Mouse (Mus musculus): ENCODE results near the gene Olfr308. TPM values are rescaled to one million over a fixed set of nuclear protein-coding genes. Genes with fewer than 3 reads are reported as not detected.
"Not testable (repeated sequence)": the region's sequence is repeated elsewhere in the genome, so short reads cannot be mapped to it uniquely, and the experiment has no call there.

Gene Olfr308
- not detected in 2 replicates for polyA plus RNA-seq (2015; fragmentation: Nextera tagmentation; extraction: Ambion mirVana)

GRCm38 (mm10) chr7:86325530-86325929, at the start of gene Olfr308:
Gene Olfr308, minus strand, starts transcription at chr7:86325630.
- Histone ChIP-seq H3K9ac (no peak within 1 kb of the TSS), H3K27ac (replicated peaks) (no peak within 1 kb of the TSS), H3K4me3 (replicated peaks) (no peak within 1 kb of the TSS), H3K27me3 (no peaks in the 10 kb centered on the region), H3K36me3 (no peaks in the 10 kb centered on the region), H3K4me1 (no peaks in the 10 kb centered on the region), H3K4me2 (replicated peaks) (no peak within 1 kb of the TSS), H3K9me3 (replicated peaks) (no peaks in the 10 kb centered on the region)
- ATAC-seq (ENCODE audit: insufficient number of reproducible peaks, low FRiP score, low TSS enrichment, low read depth), result no peak

DNA sequence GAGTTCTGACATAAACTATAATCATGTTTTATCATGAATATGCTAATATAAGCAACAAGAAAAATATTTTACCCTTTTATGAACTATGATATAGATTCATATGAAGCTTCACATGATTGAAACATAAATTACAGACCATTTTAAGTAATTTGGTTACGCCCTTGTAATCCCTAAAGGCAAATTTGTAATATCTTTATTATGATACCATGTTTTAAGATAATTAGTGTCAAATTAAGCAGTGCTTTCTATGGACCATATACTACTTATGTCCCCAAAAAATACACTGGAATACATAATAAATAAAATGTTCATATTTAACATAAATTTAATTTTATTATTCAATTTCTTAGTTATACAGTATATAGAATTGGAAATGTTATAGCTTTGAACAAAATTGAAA, 41.4 kb upstream of the Olfr308 start, which contains the start of gene Olfr305:
Olfr305 (minus strand) TSS at position 101 of the 400 bp plus-strand sequence.
- no peak for ATAC-seq (ENCODE audit: insufficient number of reproducible peaks, low FRiP score, low TSS enrichment, low read depth)
- H3K4me2 ChIP-seq (replicated peaks), result no peak within 1 kb of the TSS
- no peaks in the 10 kb centered on the region for H3K4me1 ChIP-seq
- no peak within 1 kb of the TSS for H3K9ac ChIP-seq
- no peak within 1 kb of the TSS for H3K27ac ChIP-seq (replicated peaks)
- no peaks in the 10 kb centered on the region for H3K9me3 ChIP-seq (replicated peaks)
- no peaks in the 10 kb centered on the region for H3K36me3 ChIP-seq
- 86% methylated on average over 1 of the region's 1 CpGs for WGBS
- no peaks in the 10 kb centered on the region for H3K27me3 ChIP-seq
- no peak within 1 kb of the TSS for H3K4me3 ChIP-seq (replicated peaks)

DNA sequence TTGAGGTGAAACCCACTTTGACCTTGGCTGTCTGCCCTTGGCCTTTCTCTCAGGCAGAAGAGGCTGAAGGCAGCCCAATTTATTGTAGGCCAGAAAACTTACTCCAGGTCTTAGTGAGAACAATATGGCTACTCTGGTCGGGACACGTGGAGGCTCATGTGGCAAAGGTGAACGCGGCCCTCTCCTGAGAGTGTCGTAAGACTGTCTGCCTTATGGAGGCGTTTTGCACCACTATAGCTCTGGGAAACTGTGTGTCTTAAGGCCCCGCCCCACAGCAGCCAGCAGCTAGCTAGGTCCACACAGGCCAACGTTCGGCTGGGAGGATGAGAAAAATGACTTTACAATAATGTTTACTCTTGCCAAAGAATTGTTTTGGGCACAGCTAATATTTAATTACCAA, 20.9 kb upstream of the Olfr308 start:
- 86% methylated on average over 9 of the region's 9 CpGs for WGBS

GRCm38 (mm10) chr7:86344253-86344652, 18.8 kb upstream of the Olfr308 start:
- no peak overlapping the region for H3K27ac ChIP-seq (replicated peaks)
- no peak overlapping the region for H3K4me3 ChIP-seq (replicated peaks)
- H3K27me3 ChIP-seq, result no peaks in the 10 kb centered on the region
- H3K9me3 ChIP-seq (replicated peaks), result no peaks in the 10 kb centered on the region
- no peak overlapping the region for H3K4me2 ChIP-seq (replicated peaks)
- no peaks in the 10 kb centered on the region for H3K4me1 ChIP-seq
- 61% methylated on average over 3 of the region's 3 CpGs for WGBS
- no peak overlapping the region for H3K9ac ChIP-seq
- no peak for ATAC-seq (ENCODE audit: insufficient number of reproducible peaks, low FRiP score, low TSS enrichment, low read depth)
- no peaks in the 10 kb centered on the region for H3K36me3 ChIP-seq

More for the DNA sequence above, 20.9 kb upstream of the Olfr308 start:
- H3K9me3 ChIP-seq (replicated peaks); H3K4me2 ChIP-seq (replicated peaks); H3K4me3 ChIP-seq (replicated peaks); H3K27me3 ChIP-seq; H3K4me1 ChIP-seq; H3K36me3 ChIP-seq; H3K9ac ChIP-seq; ATAC-seq (ENCODE audit: insufficient number of reproducible peaks, low FRiP score, low TSS enrichment, low read depth); H3K27ac ChIP-seq (replicated peaks): not testable (repeated sequence)

DNA sequence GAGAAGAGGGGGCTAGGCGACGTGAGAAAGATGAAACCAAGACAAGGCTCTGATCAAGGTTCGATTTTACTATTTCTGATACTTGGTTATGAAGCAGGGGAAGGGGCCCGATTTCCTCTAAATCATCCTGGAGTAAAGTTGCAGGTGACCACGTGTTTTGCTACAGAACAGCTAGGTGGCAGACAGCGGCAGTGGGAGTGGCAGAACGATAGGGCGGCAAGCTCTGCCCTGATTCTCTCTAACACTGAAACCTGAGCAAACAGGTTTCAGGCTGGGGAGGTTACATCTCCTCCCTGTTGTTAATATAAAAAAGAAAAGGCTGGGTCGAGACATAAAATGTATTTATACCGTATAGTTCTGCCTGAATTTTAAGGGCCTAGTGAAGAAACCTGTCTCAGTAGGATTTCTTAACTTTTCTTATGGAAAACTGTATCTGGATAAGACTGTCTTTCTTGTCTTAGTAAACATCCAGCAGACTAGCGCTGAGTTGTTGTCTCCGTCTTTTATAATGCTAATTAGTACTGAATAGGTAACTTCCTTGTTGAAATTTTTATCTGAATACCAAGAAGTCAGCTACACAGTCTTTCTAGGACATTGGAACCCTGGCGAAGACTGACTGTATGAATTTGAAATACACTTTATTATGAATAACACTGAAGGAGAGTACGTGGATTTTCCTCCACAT, 17.6 kb upstream of the Olfr308 start:
- no peaks in the 10 kb centered on the region for H3K27me3 ChIP-seq
- WGBS, result 69% methylated on average over 14 of the region's 14 CpGs
- no peak overlapping the region for H3K4me3 ChIP-seq (replicated peaks)

GRCm38 (mm10) chr7:86337486-86337885, 12.1 kb upstream of the Olfr308 start, which contains the start of gene Olfr307:
Gene Olfr307, minus strand, starts transcription at chr7:86337586.
- Histone ChIP-seq H3K9ac (no peak within 1 kb of the TSS), H3K4me2 (replicated peaks) (no peak within 1 kb of the TSS), H3K9me3 (replicated peaks) (no peaks in the 10 kb centered on the region), H3K4me3 (replicated peaks) (no peak within 1 kb of the TSS), H3K4me1 (no peaks in the 10 kb centered on the region), H3K27me3 (no peaks in the 10 kb centered on the region), H3K27ac (replicated peaks) (no peak within 1 kb of the TSS), H3K36me3 (no peaks in the 10 kb centered on the region)
- no peak for ATAC-seq (ENCODE audit: insufficient number of reproducible peaks, low FRiP score, low TSS enrichment, low read depth)
- 66% methylated on average over 1 of the region's 1 CpGs for WGBS

More for the DNA sequence above, 17.6 kb upstream of the Olfr308 start:
- no peak overlapping the region for H3K9ac ChIP-seq
- no peak for ATAC-seq (ENCODE audit: insufficient number of reproducible peaks, low FRiP score, low TSS enrichment, low read depth)
- H3K4me1 ChIP-seq, result no peaks in the 10 kb centered on the region
- H3K9me3 ChIP-seq (replicated peaks), result no peaks in the 10 kb centered on the region
- no peaks in the 10 kb centered on the region for H3K36me3 ChIP-seq
- H3K4me2 ChIP-seq (replicated peaks), result no peak overlapping the region
- no peak overlapping the region for H3K27ac ChIP-seq (replicated peaks)

GRCm38 (mm10) chr7:86321323-86321722, 4.1 kb downstream of the Olfr308 start:
- WGBS, result 89% methylated on average over 2 of the region's 2 CpGs
- no peak overlapping the region for H3K27ac ChIP-seq (replicated peaks)
- H3K36me3 ChIP-seq, result no peaks in the 10 kb centered on the region
- no peaks in the 10 kb centered on the region for H3K4me1 ChIP-seq
- H3K27me3 ChIP-seq, result no peaks in the 10 kb centered on the region
- ATAC-seq (ENCODE audit: insufficient number of reproducible peaks, low FRiP score, low TSS enrichment, low read depth), result no peak
- no peaks in the 10 kb centered on the region for H3K9me3 ChIP-seq (replicated peaks)
- H3K4me2 ChIP-seq (replicated peaks), result no peak overlapping the region
- no peak overlapping the region for H3K4me3 ChIP-seq (replicated peaks)
- H3K9ac ChIP-seq, result no peak overlapping the region

- no peak within 1 kb of the TSS for H3K4me2 ChIP-seq (replicated peaks)
- no peak within 1 kb of the TSS for H3K4me3 ChIP-seq (replicated peaks)
- H3K9ac ChIP-seq, result no peak within 1 kb of the TSS
- no peaks in the 10 kb centered on the region for H3K36me3 ChIP-seq
- WGBS, result 71% methylated on average over 2 of the region's 2 CpGs
- no peaks in the 10 kb centered on the region for H3K4me1 ChIP-seq
- H3K27me3 ChIP-seq, result no peaks in the 10 kb centered on the region
- no peak for ATAC-seq (ENCODE audit: insufficient number of reproducible peaks, low FRiP score, low TSS enrichment, low read depth)
- H3K9me3 ChIP-seq (replicated peaks), result no peaks in the 10 kb centered on the region
- no peak within 1 kb of the TSS for H3K27ac ChIP-seq (replicated peaks)
Measured at GRCm38 (mm10) chr7:86313608-86314007, 11.8 kb downstream of the Olfr308 start, which contains the start of gene Olfr309. Gene Olfr309, minus strand, starts transcription at chr7:86313708.

DNA sequence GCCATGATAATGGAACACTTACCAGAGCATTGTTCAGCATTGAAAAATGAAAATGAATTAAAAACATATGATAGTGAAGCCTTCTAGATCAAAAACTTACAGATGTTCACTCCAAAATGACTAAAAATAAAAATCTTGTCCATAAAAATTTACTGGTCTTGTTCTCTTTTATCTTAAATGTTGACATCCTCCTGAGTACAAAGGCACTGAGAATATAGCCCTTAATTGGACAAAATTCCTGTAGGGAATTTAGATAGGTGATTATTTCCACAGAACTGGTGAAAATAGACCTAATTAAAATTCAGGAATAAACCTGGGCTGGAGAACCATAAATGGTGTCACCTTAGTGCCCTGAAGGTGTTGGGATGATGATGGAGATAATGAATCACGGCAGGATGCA, 48.4 kb downstream of the Olfr308 start, which contains the start of gene Olfr310:
Olfr310 (minus strand) TSS at position 101 of the 400 bp plus-strand sequence.
- no peak within 1 kb of the TSS for H3K4me2 ChIP-seq (replicated peaks)
- H3K4me3 ChIP-seq (replicated peaks), result no peak within 1 kb of the TSS
- ATAC-seq (ENCODE audit: insufficient number of reproducible peaks, low FRiP score, low TSS enrichment, low read depth), result no peak
- no peaks in the 10 kb centered on the region for H3K36me3 ChIP-seq
- no peak within 1 kb of the TSS for H3K9ac ChIP-seq
- no peaks in the 10 kb centered on the region for H3K27me3 ChIP-seq
- no peaks in the 10 kb centered on the region for H3K4me1 ChIP-seq
- H3K27ac ChIP-seq (replicated peaks), result no peak within 1 kb of the TSS
- WGBS, result 63% methylated on average over 1 of the region's 1 CpGs
- H3K9me3 ChIP-seq (replicated peaks), result no peaks in the 10 kb centered on the region

Small RNA genes within 50 kb of the gene (microRNA-seq; reads per million reads assigned to microRNA genes)
- not detected for gene Gm23192 (ENCODE audit: borderline number of aligned reads)

Other genes with a start within 250 kb of the Olfr308 start
- gene Vmn2r75, start 153.9 kb downstream of the Olfr308 start, polyA plus RNA-seq (2015; fragmentation: Nextera tagmentation; extraction: Ambion mirVana), result not detected in 2 replicates
- gene Vmn2r76, start 79.3 kb downstream of the Olfr308 start, polyA plus RNA-seq (2015; fragmentation: Nextera tagmentation; extraction: Ambion mirVana), result not detected in 2 replicates
- gene Olfr310, start 48.5 kb downstream of the Olfr308 start, polyA plus RNA-seq (2015; fragmentation: Nextera tagmentation; extraction: Ambion mirVana), result 0.12 TPM in 1 of 2 replicates, not detected in the other
- 0.08 and 0.17 TPM in 2 replicates for gene Olfr309, start 11.9 kb downstream of the Olfr308 start, polyA plus RNA-seq (2015; fragmentation: Nextera tagmentation; extraction: Ambion mirVana)
- gene Olfr307, start 12.0 kb upstream of the Olfr308 start, polyA plus RNA-seq (2015; fragmentation: Nextera tagmentation; extraction: Ambion mirVana), result not detected in 2 replicates
- not detected in 2 replicates for gene Olfr305, start 41.3 kb upstream of the Olfr308 start, polyA plus RNA-seq (2015; fragmentation: Nextera tagmentation; extraction: Ambion mirVana)
- gene Olfr304, start 61.0 kb upstream of the Olfr308 start, polyA plus RNA-seq (2015; fragmentation: Nextera tagmentation; extraction: Ambion mirVana), result not detected in 2 replicates
- not detected in 2 replicates for gene Olfr303, start 72.2 kb upstream of the Olfr308 start, polyA plus RNA-seq (2015; fragmentation: Nextera tagmentation; extraction: Ambion mirVana)
- gene Olfr301, start 78.2 kb upstream of the Olfr308 start, polyA plus RNA-seq (2015; fragmentation: Nextera tagmentation; extraction: Ambion mirVana), result 0.08 and 0.13 TPM in 2 replicates
- 0.19 TPM in 1 of 2 replicates, not detected in the other for gene Olfr299, start 134.3 kb upstream of the Olfr308 start, polyA plus RNA-seq (2015; fragmentation: Nextera tagmentation; extraction: Ambion mirVana)
- gene Olfr298, start 166.9 kb upstream of the Olfr308 start, polyA plus RNA-seq (2015; fragmentation: Nextera tagmentation; extraction: Ambion mirVana), result 0.43 TPM in 1 of 2 replicates, not detected in the other
- gene Olfr297, start 194.3 kb upstream of the Olfr308 start, polyA plus RNA-seq (2015; fragmentation: Nextera tagmentation; extraction: Ambion mirVana), result not detected in 2 replicates